Mouse (Mus musculus) gonadal fat pad, adult 2 months (tissue): ENCODE measurements around the gene Caprin1. TPM values are rescaled to one million over a fixed set of nuclear protein-coding genes. Genes with fewer than 3 reads are reported as not detected.

ENCODE experiments used
- DNase-seq: peaks from one replicate; pipeline ENCODE4 v3.0.0-alpha.2; 2012; ENCODE audit warnings: low read depth
- polyA plus RNA-seq: library from polyadenylated mRNA; depleted of rRNA; stranded (reverse); fragments of >200 nt; gene quantifications from 2 replicates; pipeline ENCODE4 v1.2.3, GENCODE M21; 2012; rRNA removed

The Caprin1 gene
- polyA plus RNA-seq, 1 experiment = 112 TPM

DNA sequence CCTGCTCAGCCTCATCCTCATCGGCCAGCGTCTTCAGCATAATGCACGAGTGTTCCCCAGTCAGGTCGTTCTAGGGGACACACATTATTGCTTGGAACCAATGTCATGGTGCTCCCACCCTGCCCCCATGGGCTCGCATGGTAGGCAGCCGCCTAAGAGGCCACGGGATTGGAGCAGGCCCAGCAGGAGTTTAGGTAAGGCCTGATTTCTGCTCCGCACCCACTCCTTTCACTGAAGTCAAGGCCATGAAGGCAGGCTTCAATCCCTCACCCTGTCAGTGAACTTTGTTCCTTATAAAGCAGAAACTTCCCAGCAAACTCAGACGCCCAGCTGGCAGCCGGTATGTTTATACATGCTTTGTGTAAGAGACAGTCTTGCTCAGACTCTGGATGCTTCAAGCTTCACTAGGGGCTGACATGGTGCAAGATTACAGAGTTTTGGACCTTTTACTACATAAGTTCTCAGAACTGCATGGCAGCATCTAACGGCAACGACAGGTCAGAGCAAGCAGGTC, 69.4 kb downstream of the Caprin1 start:
- no peak for DNase-seq

GRCm38 (mm10) chr2:103724521-103724920, 72.9 kb downstream of the Caprin1 start:
- no peak for DNase-seq

- no peak for DNase-seq
These were observed 78.2 kb downstream of the Caprin1 start for GRCm38 (mm10) chr2:103719292-103719646.

GRCm38 (mm10) chr2:103718594-103719291, 78.7 kb downstream of the Caprin1 start:
- no peak for DNase-seq

DNA sequence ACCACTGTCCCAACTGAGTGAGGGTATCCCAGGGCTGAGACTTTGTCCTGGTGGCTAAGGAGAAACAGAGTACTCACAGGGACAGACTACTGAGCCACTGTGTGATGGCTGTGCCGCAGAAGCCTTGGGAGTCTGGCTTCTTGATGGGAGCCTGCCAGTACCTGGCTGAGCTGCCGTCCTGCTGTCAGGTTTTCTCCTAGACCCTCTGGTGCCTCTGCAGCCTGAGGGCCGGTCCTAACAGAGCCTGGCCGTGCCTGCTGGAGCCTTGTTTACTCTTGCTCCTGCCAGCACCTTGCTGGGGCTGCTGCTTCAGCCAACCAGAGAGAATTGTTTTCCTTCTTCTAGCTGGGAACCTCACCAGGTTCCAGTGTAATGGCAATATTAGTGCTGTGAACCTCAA, 83.0 kb downstream of the Caprin1 start:
- no peak for DNase-seq

- DNase-seq = no peak
These were observed 83.6 kb downstream of the Caprin1 start for GRCm38 (mm10) chr2:103713831-103714230.

Other genes with a start within 250 kb of the Caprin1 start
- gene Abtb2, start 231.3 kb downstream of the Caprin1 start, polyA plus RNA-seq = 2.2 and 2.4 TPM in 2 replicates
- gene Nat10, start 36.4 kb downstream of the Caprin1 start, polyA plus RNA-seq = 34.2 and 43.1 TPM in 2 replicates
- 12.7 and 13.0 TPM in 2 replicates for gene Lmo2, start 160.3 kb upstream of the Caprin1 start, polyA plus RNA-seq
- 26.4 and 28.4 TPM in 2 replicates for gene Fbxo3, start 230.1 kb upstream of the Caprin1 start, polyA plus RNA-seq
- gene 4931422A03Rik, start 230.7 kb upstream of the Caprin1 start, polyA plus RNA-seq = 0.14 TPM in 1 of 2 replicates, not detected in the other